Mouse (Mus musculus): Measurements from ENCODE around the gene Etl4.

GRCm38 (mm10) chr2:20231371-20231770, 321.8 kb downstream of the Etl4 start:
- TF ChIP-seq POLR2A (IDR thresholded peaks at IDR 0.05; ENCODE audit: low read depth, low read length) (no peak), CTCF (IDR thresholded peaks at IDR 0.05; ENCODE audit: extremely low read depth, insufficient read length, insufficient replicate concordance, low read depth, low read length) (no peak)

Measured in small intestine, adult 2 months (tissue).